Mouse (Mus musculus) myocyte (in vitro differentiated cells): ENCODE measurements around the gene Tmem87b.

Experiments
- CEBPB ChIP-seq: IDR thresholded peaks from 2 replicates; pipeline ENCODE4 v1.6.1; 2011; ENCODE audit warnings: mild to moderate bottlenecking, moderate library complexity; ENCODE audit not compliant: poor library complexity, insufficient read depth, severe bottlenecking
- E2F4 ChIP-seq: IDR thresholded peaks from one replicate; pipeline ENCODE4 v1.6.1; 2011; ENCODE audit warnings: mild to moderate bottlenecking, control low read depth, moderate library complexity; ENCODE audit not compliant: insufficient read depth
- MAX ChIP-seq: IDR thresholded peaks from one replicate; pipeline ENCODE4 v1.6.1; 2011; ENCODE audit warnings: low read depth, mild to moderate bottlenecking, control low read depth
- MYOD1 ChIP-seq, 3 experiments: IDR thresholded peaks; one replicate each; pipeline ENCODE4 v1.6.1; 2011; ENCODE audit warnings: control low read depth in 2 of 3, low read depth in 2 of 3, mild to moderate bottlenecking in 2 of 3, moderate library complexity in 1 of 3; ENCODE audit not compliant: insufficient read length in 2 of 3, control insufficient read depth in 1 of 3
- MYOG ChIP-seq, 3 experiments: IDR thresholded peaks; one replicate each; pipeline ENCODE4 v1.6.1; 2011; ENCODE audit warnings: control low read depth in 2 of 3, low read depth in 2 of 3, mild to moderate bottlenecking in 2 of 3; ENCODE audit not compliant: insufficient read length in 2 of 3, control insufficient read depth in 1 of 3, insufficient read depth in 1 of 3
- POLR2A ChIP-seq: IDR thresholded peaks from one replicate; pipeline ENCODE4 v1.6.1; 2011; ENCODE audit warnings: low read depth, mild to moderate bottlenecking, control low read depth, moderate library complexity; ENCODE audit not compliant: insufficient read length
- POLR2AphosphoS2 ChIP-seq: IDR thresholded peaks from one replicate; pipeline ENCODE4 v1.6.1; 2011; ENCODE audit warnings: low read depth, control low read depth; ENCODE audit not compliant: insufficient read length
- SRF ChIP-seq: IDR thresholded peaks from one replicate; pipeline ENCODE4 v1.6.1; 2011; ENCODE audit warnings: low read depth; ENCODE audit not compliant: control insufficient read depth, insufficient read length
- TCF12 ChIP-seq: IDR thresholded peaks from one replicate; pipeline ENCODE4 v1.6.1; 2011; ENCODE audit warnings: mild to moderate bottlenecking, control low read depth; ENCODE audit not compliant: poor library complexity, insufficient read depth, severe bottlenecking
- TCF3 ChIP-seq: IDR thresholded peaks from one replicate; pipeline ENCODE4 v1.6.1; 2011; ENCODE audit warnings: low read depth, control low read depth; ENCODE audit not compliant: insufficient read length
- USF1 ChIP-seq: IDR thresholded peaks from one replicate; pipeline ENCODE4 v1.6.1; 2011; ENCODE audit warnings: low read depth, mild to moderate bottlenecking, control low read depth, moderate library complexity

- TF ChIP-seq MYOG (IDR thresholded peaks at IDR 0.05; ENCODE audit: control insufficient read depth in 1 of 3, insufficient read depth in 1 of 3, insufficient read length in 2 of 3, low read depth in 2 of 3) (no peak), POLR2A (no peak), USF1 (no peak), E2F4 (no peak), TCF12 (no peak), SRF (no peak), MAX (no peak), CEBPB (no peak), TCF3 (no peak), POLR2AphosphoS2 (no peak), MYOD1 (IDR thresholded peaks at IDR 0.05; ENCODE audit: control insufficient read depth in 1 of 3, insufficient read length in 2 of 3, low read depth in 2 of 3) (no peak)
Measured at GRCm38 (mm10) chr2:128787805-128788204, 30.1 kb upstream of the Tmem87b start.
